Mouse (Mus musculus) CH12F3 (cell line): ENCODE measurements around the gene A730015C16Rik.

Experiments used
- in situ Hi-C: fragments of 300-500 bp; cut with MboI; formaldehyde crosslinking; loops from 2 replicates; pipeline ENCODE4 v1.14.3; 2020; ENCODE audit warnings: low sequenced_read_pairs

The A730015C16Rik gene

DNA sequence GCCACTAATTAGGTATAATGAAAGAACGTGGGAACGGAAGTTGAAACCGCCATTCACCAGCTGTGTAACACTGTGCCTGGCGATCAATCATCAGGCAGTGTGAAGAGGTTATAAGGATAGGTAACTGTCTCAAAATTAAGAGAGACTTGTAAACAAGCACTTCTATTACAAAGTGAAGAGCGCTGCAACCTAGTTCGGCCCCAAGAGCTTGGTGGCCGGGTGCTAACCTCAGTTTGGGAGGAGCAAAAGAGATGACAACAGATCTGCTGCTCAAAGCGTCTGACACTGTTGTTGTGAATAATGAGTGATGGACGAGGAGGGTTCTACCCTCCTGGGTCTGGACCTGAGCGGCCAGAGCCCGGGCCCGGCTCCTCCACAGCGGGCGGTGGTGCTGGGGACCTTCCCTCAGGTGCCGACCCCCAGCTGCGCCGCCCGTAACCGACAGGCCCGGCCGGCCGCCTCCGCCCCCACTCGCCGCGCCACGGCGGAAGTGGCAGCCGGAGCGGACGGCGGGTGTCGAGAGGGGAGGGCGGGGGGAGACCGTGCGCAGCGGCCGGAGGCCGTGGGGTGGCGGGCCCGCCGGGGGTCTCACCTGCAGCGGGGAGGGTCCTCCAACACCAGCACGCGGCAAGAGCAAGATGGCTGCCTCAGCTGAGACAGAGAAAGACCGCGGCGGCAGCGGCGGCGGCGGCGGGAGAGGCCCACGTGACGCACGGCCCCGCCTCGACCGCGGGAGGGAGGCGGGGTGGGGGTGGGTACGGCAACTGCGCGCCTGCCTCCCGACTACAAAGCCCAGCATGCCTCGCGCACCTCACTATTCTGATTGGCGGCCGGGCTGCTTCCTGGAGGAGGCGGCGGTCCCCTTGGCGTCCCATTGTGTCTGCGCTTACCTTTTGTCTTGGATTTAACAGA lies 15.2 kb downstream of the A730015C16Rik start, which contains the start of gene Btf3l4:
Btf3l4 (minus strand) TSS at position 699 of the 912 bp plus-strand sequence.
- in situ Hi-C loops, result no loop called here

DNA sequence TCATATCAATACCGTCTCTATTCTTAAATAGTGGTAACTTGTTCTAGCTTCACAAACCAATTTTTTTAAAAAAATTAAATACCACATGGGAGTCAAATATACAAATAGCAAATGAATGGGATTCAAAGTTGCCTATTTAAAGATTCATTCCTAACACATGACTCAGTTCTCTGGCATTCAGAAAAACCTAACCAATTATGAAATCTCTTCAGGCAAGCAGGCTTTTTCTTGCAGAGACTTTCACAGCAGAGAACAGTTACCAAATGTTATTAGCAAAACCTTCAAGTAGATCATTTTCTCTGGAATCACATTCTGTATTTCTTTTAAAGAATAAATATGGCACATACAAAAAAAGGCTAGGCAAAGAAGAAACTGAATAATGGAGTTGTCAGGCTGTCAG lies 17.7 kb downstream of the A730015C16Rik start:
- in situ Hi-C loops, result no loop called here

DNA sequence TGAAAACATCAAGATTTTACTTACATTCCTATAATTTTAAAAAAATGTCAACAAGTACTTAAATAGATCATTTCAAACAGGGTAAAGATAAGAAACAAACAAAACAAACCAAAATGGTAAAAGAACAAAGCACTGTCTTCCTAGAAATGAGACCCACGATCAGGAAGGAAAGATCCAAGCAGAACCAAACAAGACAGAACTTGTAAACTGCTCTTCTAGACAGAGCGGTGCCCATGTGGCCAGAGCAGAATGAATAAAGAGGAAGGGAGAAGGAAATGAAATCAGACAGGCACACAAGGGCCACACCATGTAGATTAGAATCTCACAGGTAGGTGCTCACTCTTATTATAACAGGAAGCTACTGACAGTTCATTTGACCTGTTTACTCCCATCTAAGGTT lies 21.8 kb downstream of the A730015C16Rik start:
- in situ Hi-C loops, result no loop called here

DNA sequence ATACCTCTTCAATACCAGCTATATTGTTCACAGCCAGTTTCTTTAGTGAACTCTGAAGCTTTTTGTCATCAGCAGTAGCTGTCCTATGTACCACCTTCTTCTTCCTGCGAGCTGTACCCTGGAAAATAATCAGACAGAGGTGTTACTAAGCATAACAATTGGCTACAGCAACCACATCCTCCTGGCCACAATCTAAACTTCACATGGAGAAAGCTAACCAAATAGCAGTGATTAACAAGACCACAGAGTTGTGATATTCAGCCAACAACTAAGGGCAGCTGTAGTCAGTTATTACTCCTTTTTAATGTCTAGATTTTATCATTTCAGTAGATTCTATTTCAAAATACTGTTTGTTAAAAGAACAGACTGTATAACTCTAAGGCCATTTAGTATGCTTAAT lies 22.3 kb downstream of the A730015C16Rik start:
- in situ Hi-C loops, result no loop called here

DNA sequence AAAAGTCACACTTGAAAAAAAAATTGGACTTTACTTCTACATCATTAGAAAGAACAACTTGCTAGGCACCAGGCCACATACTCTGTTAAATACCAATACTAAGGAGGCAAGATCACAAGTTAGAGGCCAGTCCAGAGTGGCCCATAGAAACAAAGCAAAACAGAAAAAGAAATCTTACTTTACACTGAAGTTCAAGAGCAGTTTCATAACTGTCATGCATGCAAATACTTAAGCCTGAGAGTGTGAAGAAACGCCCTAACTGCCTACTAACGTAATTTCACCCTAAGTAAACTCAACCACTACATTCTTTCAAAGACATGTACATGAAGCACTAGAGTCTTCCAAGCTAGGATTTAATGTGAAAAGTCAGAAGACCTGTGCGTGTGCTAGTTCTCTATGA lies 22.7 kb downstream of the A730015C16Rik start:
- in situ Hi-C loops, result no loop called here

DNA sequence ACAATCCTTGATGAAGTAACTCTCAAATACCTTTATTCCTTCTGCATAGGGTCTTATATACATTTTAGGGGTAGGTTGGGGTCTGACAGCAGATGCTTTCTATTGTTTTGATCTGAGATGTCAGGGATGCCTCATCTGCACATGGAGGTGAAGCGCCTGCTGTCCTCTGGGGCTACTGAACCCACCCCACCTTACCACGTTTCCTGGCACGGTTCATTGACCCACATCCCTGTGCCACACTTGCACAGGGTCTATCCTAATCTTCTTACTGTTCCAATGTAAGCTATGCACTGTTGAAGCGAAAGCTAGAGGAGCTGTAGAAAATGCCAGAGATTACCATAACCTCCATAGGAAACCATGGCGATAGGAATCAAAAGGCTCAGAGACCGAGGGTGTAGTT lies 36.9 kb downstream of the A730015C16Rik start:
- in situ Hi-C loops, result no loop called here

DNA sequence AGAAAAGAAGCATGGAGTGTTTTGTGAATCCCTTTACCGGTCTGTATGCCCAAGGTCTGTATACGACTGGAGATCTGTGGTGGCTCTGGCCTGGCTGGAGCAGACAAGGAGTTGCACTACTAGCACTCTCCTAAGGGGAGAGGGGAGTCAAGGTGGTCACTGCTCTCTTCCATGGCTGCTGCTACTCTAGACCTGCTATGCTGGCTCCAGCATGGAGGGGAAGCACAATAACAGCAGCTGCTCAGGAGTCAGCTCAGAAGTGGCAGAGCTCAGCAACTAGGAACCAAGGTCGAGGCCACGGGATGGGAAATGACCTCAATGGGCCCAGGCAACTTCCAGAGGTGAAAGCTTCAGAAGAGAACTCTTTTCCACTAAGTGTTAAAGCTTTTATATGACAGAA lies 37.3 kb downstream of the A730015C16Rik start:
- in situ Hi-C loops, result no loop called here

DNA sequence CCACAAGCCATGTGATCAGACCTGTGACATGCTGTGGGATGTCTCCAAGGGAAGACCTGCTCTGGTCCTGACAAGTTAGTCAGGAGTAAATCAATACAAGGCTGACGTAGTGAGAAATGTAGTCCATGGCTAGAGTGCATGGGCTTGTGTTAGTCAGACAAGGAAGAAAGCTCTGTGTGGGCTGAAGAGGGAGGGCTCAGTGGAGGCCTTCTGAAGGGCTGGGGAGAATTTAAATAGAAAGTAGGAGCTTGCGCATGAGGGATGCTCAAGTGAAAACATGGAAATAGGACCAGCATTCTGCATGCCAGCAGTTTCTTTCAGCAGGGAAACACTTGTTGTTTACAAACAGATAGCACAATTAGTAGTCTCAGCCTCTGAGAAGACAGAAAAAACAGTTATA lies 44.9 kb downstream of the A730015C16Rik start:
- in situ Hi-C loops, result no loop called here

DNA sequence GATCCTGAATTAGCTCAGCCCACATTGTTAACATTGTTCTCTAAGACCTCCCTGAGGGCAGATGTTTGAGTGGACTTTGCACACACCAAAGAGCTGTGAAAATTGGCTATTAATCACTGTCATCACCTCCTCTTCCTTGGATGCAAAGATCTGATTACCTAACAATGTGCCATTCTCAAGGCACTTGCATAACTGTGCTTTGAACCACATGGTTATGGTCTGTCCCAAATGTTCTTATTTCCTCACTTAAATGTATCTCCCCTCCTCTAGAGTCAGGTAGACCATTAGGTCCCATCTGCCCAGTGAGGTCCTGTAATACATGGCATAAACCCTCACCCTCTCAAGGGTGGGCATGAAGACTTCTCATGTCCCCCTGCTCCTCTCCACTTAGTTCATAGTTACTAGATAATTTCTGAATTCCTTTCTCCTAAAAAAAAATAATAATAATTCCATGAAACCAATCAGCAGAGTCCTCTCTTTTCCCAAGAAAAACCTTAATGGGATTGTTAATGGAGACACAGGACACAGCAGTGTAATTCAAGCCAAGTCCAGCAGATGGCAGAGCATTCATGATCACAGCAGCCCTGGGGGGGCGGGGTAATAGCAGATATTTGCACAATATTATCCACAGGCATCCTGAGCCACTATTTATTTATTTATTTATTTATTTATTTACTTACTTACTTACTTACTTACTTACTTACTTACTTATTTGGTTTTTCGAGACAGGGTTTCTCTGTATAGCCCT lies 50.2 kb downstream of the A730015C16Rik start:
- in situ Hi-C loops, result no loop called here
